Mouse (Mus musculus) neural tube, embryonic 13.5 days (tissue): ENCODE data around the gene 1700123O20Rik. TPM values are rescaled to one million over a fixed set of nuclear protein-coding genes. Genes with fewer than 3 reads are reported as not detected.

Experiments
- ATAC-seq: fragments of 200-750 bp; cut with Nextera tagmentation; 2 replicates; pipeline ENCODE4 v1.8.0; 2017; ENCODE audit warnings: low read depth, mild to moderate bottlenecking, moderate TSS enrichment, moderate library complexity
- H3K27ac ChIP-seq: fragments of 300-500 bp; sonication (generic); replicated peaks from 2 replicates; pipeline ENCODE4 v1.5.1; 2015; ENCODE audit warnings: moderate library complexity, mild to moderate bottlenecking, inconsistent platforms
- H3K27me3 ChIP-seq: fragments of 300-500 bp; sonication (generic); 2 replicates; pipeline ENCODE4 v1.6.1; 2015; ENCODE audit warnings: mild to moderate bottlenecking, inconsistent platforms
- H3K36me3 ChIP-seq: fragments of 300-500 bp; sonication (generic); 2 replicates; pipeline ENCODE4 v1.6.1; 2015; ENCODE audit warnings: mild to moderate bottlenecking, inconsistent platforms
- H3K4me1 ChIP-seq: fragments of 300-500 bp; sonication (generic); replicated peaks from 2 replicates; pipeline ENCODE4 v1.6.1; 2015; ENCODE audit warnings: inconsistent platforms
- H3K4me2 ChIP-seq: fragments of 300-500 bp; sonication (generic); 2 replicates; pipeline ENCODE4 v1.6.1; 2015; ENCODE audit warnings: inconsistent platforms, mild to moderate bottlenecking, moderate library complexity
- H3K4me3 ChIP-seq: fragments of 300-500 bp; sonication (generic); 2 replicates; pipeline ENCODE4 v1.5.1; 2015; ENCODE audit warnings: mild to moderate bottlenecking, inconsistent platforms
- H3K9ac ChIP-seq: fragments of 300-500 bp; sonication (generic); 2 replicates; pipeline ENCODE4 v1.6.1; 2015; ENCODE audit warnings: moderate library complexity, mild to moderate bottlenecking, inconsistent platforms
- H3K9me3 ChIP-seq: fragments of 300-500 bp; sonication (generic); 2 replicates; pipeline ENCODE4 v1.6.1; 2016; ENCODE audit warnings: inconsistent platforms
- WGBS: fragments of 180-500 bp; shearing (Covaris S2); methylation state at CpG from one replicate; pipeline ENCODE4 v1.1.7; 2015; 5-methylcytosine and 5-hydroxymethylcytosine counted together
- polyA plus RNA-seq: library from polyadenylated mRNA; unstranded; fragments of >200 nt; fragmentation: Nextera tagmentation; extraction: Ambion mirVana; gene quantifications from 2 replicates; pipeline ENCODE4 v1.2.1, GENCODE M21; 2015

1700123O20Rik gene
- polyA plus RNA-seq, 1 experiment from 2014 or later = 90.6 TPM

GRCm38 (mm10) chr14:54686522-54687143, 617 bp downstream of the 1700123O20Rik start, which contains the start of gene Acin1:
Gene Acin1 (minus strand): TSS chr14:54686931.
- peak within 1 kb of the TSS; percentile 77 for H3K4me3 ChIP-seq
- WGBS = under 1% methylated on average over 44 of the region's 44 CpGs

GRCm38 (mm10) chr14:54687251-54687650, 1.2 kb downstream of the 1700123O20Rik start:
- Histone ChIP-seq H3K9ac (peak overlapping the region; percentile 75), H3K9me3 (no peaks in the 10 kb centered on the region), H3K36me3 (peaks cover 37% of the 10 kb centered on the region), H3K4me3 (peak overlapping the region; percentile 77), H3K27me3 (no peaks in the 10 kb centered on the region), H3K4me2 (peak overlapping the region; percentile 69), H3K27ac (peak overlapping the region; percentile 63; the same call in 1 of the 2 replicates), H3K4me1 (peaks cover 49% of the 10 kb centered on the region)
- ATAC-seq = no peak
- 7% methylated on average over 8 of the region's 8 CpGs for WGBS

More at GRCm38 (mm10) chr14:54686522-54687143, 617 bp downstream of the 1700123O20Rik start, which contains the start of gene Acin1:
- peak within 1 kb of the TSS; percentile 69 for H3K4me2 ChIP-seq
- H3K9me3 ChIP-seq = no peaks in the 10 kb centered on the region
- H3K27me3 ChIP-seq = no peaks in the 10 kb centered on the region
- H3K27ac ChIP-seq = peak within 1 kb of the TSS; percentile 95
- peaks cover 49% of the 10 kb centered on the region for H3K4me1 ChIP-seq
- peak within 1 kb of the TSS; percentile 87 for H3K9ac ChIP-seq
- ATAC-seq = peak; percentile 98
- peaks cover 42% of the 10 kb centered on the region for H3K36me3 ChIP-seq

- H3K36me3 ChIP-seq = peaks cover 39% of the 10 kb centered on the region
- WGBS = 87% methylated on average over 6 of the region's 6 CpGs
- H3K4me3 ChIP-seq = no peak overlapping the region
- H3K9ac ChIP-seq = no peak overlapping the region
- H3K27me3 ChIP-seq = no peaks in the 10 kb centered on the region
- no peak overlapping the region for H3K4me2 ChIP-seq
- no peak overlapping the region for H3K27ac ChIP-seq
- no peaks in the 10 kb centered on the region for H3K9me3 ChIP-seq
- ATAC-seq = no peak
- no peaks in the 10 kb centered on the region for H3K4me1 ChIP-seq
Observed at GRCm38 (mm10) chr14:54695042-54695441, 9.0 kb downstream of the 1700123O20Rik start.

- no peaks in the 10 kb centered on the region for H3K4me1 ChIP-seq
- no peak overlapping the region for H3K9ac ChIP-seq
- no peak for ATAC-seq
- H3K36me3 ChIP-seq = peaks cover 28% of the 10 kb centered on the region
- no peaks in the 10 kb centered on the region for H3K27me3 ChIP-seq
- no peak overlapping the region for H3K4me3 ChIP-seq
- no peak overlapping the region for H3K27ac ChIP-seq
- no peak overlapping the region for H3K4me2 ChIP-seq
- H3K9me3 ChIP-seq = no peaks in the 10 kb centered on the region
- WGBS = 91% methylated on average over 4 of the region's 4 CpGs
Observed at GRCm38 (mm10) chr14:54696752-54697151, 10.7 kb downstream of the 1700123O20Rik start.

GRCm38 (mm10) chr14:54698733-54699132, 12.7 kb downstream of the 1700123O20Rik start, which contains the start of gene Gm29776:
Gene Gm29776 (minus strand): TSS chr14:54698833.
- WGBS = 80% methylated on average over 3 of the region's 4 CpGs
- ATAC-seq = no peak
- Histone ChIP-seq H3K4me1 (no peaks in the 10 kb centered on the region), H3K4me2 (no peak within 1 kb of the TSS), H3K27me3 (peaks cover 6% of the 10 kb centered on the region; the same call in 1 of the 2 replicates), H3K27ac (no peak within 1 kb of the TSS), H3K36me3 (peaks cover 14% of the 10 kb centered on the region), H3K9ac (no peak within 1 kb of the TSS), H3K9me3 (no peaks in the 10 kb centered on the region), H3K4me3 (no peak within 1 kb of the TSS)

- ATAC-seq = no peak
- Histone ChIP-seq H3K4me2 (no peak overlapping the region), H3K27me3 (peaks cover 6% of the 10 kb centered on the region; the same call in 1 of the 2 replicates), H3K9me3 (no peaks in the 10 kb centered on the region), H3K4me3 (no peak overlapping the region), H3K36me3 (0 out of 2 replicates have a peak, but pooled peaks cover 7% of the 10 kb centered on the region), H3K27ac (no peak overlapping the region), H3K4me1 (no peaks in the 10 kb centered on the region), H3K9ac (no peak overlapping the region)
- WGBS = 52% methylated on average over 3 of the region's 3 CpGs
Observed at GRCm38 (mm10) chr14:54699586-54699985, 13.6 kb downstream of the 1700123O20Rik start.

- H3K27me3 ChIP-seq = peaks cover 6% of the 10 kb centered on the region; the same call in 1 of the 2 replicates
- H3K4me2 ChIP-seq = no peak overlapping the region
- H3K9me3 ChIP-seq = no peaks in the 10 kb centered on the region
- 0 out of 2 replicates have a peak, but pooled peaks have one; percentile 32 for ATAC-seq
- 12% methylated on average over 6 of the region's 6 CpGs for WGBS
- H3K9ac ChIP-seq = no peak overlapping the region
- H3K36me3 ChIP-seq = no peaks in the 10 kb centered on the region
- H3K4me3 ChIP-seq = no peak overlapping the region
- H3K4me1 ChIP-seq = no peaks in the 10 kb centered on the region
- no peak overlapping the region for H3K27ac ChIP-seq
Observed at GRCm38 (mm10) chr14:54701298-54701697, 15.3 kb downstream of the 1700123O20Rik start.

GRCm38 (mm10) chr14:54703207-54703606, 17.2 kb downstream of the 1700123O20Rik start:
- no peak overlapping the region for H3K4me2 ChIP-seq
- H3K9me3 ChIP-seq = no peaks in the 10 kb centered on the region
- peaks cover 6% of the 10 kb centered on the region; the same call in 1 of the 2 replicates for H3K27me3 ChIP-seq
- H3K9ac ChIP-seq = no peak overlapping the region
- no peaks in the 10 kb centered on the region for H3K36me3 ChIP-seq
- 69% methylated on average over 10 of the region's 10 CpGs for WGBS
- no peak overlapping the region for H3K27ac ChIP-seq
- no peak for ATAC-seq
- H3K4me1 ChIP-seq = no peaks in the 10 kb centered on the region
- no peak overlapping the region for H3K4me3 ChIP-seq

- no peaks in the 10 kb centered on the region for H3K9me3 ChIP-seq
- no peak for ATAC-seq
- no peaks in the 10 kb centered on the region for H3K4me1 ChIP-seq
- H3K27ac ChIP-seq = no peak overlapping the region
- H3K36me3 ChIP-seq = no peaks in the 10 kb centered on the region
- H3K4me2 ChIP-seq = no peak overlapping the region
- H3K27me3 ChIP-seq = peaks cover 6% of the 10 kb centered on the region; the same call in 1 of the 2 replicates
- no peak overlapping the region for H3K4me3 ChIP-seq
- H3K9ac ChIP-seq = no peak overlapping the region
- 65% methylated on average over 5 of the region's 5 CpGs for WGBS
Observed at GRCm38 (mm10) chr14:54705844-54706243, 19.8 kb downstream of the 1700123O20Rik start.

GRCm38 (mm10) chr14:54706589-54707320, 20.7 kb downstream of the 1700123O20Rik start:
- Histone ChIP-seq H3K4me2 (no peak overlapping the region), H3K27ac (no peak overlapping the region), H3K4me1 (no peaks in the 10 kb centered on the region), H3K9ac (no peak overlapping the region), H3K4me3 (no peak overlapping the region), H3K27me3 (peaks cover 6% of the 10 kb centered on the region; the same call in 1 of the 2 replicates), H3K9me3 (no peaks in the 10 kb centered on the region), H3K36me3 (no peaks in the 10 kb centered on the region)
- ATAC-seq = no peak
- WGBS = 63% methylated on average over 17 of the region's 17 CpGs

GRCm38 (mm10) chr14:54709054-54709453, 23.0 kb downstream of the 1700123O20Rik start:
- Histone ChIP-seq H3K36me3 (no peaks in the 10 kb centered on the region), H3K9me3 (no peaks in the 10 kb centered on the region), H3K4me2 (no peak overlapping the region), H3K4me3 (no peak overlapping the region), H3K27me3 (no peaks in the 10 kb centered on the region), H3K4me1 (no peaks in the 10 kb centered on the region), H3K9ac (no peak overlapping the region), H3K27ac (no peak overlapping the region)
- WGBS = 85% methylated on average over 9 of the region's 9 CpGs
- no peak for ATAC-seq

GRCm38 (mm10) chr14:54712074-54712473, 26.1 kb downstream of the 1700123O20Rik start, which contains the start of gene Cebpe:
Gene Cebpe (minus strand): TSS chr14:54712174.
- H3K27ac ChIP-seq = no peak within 1 kb of the TSS

More at GRCm38 (mm10) chr14:54712074-54712473, 26.1 kb downstream of the 1700123O20Rik start, which contains the start of gene Cebpe:
- no peak within 1 kb of the TSS for H3K4me3 ChIP-seq
- H3K4me1 ChIP-seq = peaks cover 9% of the 10 kb centered on the region
- ATAC-seq = no peak
- H3K9ac ChIP-seq = no peak within 1 kb of the TSS
- H3K9me3 ChIP-seq = no peaks in the 10 kb centered on the region
- no peaks in the 10 kb centered on the region for H3K27me3 ChIP-seq
- no peaks in the 10 kb centered on the region for H3K36me3 ChIP-seq
- H3K4me2 ChIP-seq = no peak within 1 kb of the TSS
- 86% methylated on average over 7 of the region's 7 CpGs for WGBS
